Comparison of ENCODE assay signal across 7 mouse cellular contexts in the genomic region with DNA sequence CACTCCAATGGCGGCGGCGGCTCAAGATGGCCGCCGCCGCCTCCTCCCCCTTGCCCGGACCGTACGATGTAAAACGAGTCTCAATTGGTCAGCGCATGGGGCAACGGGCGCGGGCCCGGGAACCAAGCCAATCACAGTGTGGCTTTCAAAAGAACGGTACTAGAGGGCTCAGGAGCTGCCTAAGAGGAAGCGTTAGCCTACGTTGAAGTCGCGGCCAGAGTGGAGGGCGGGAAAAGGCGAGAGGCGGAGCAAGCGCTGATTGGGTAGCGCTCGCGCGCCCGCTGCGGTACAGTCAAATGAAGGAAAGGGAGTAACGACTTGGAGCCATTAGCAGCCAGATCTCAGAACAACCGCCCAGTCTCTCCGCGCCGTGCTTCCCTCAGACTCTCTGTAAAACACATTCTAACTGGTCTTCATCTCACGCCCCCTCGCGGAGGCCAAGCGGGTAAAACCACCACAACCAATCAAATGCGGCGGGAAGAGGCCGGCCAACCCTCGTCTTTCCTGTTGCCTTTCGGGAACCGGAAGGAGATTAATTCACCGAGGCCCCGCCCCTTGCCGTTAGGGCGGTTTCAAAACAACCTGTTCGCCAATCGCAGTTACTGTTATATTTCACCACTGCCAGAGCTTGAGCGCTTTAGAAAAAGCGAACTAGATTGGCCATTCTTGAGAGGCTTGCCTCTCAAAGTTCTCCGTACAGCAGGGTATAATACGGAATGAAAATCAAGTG. TPM values are rescaled to one million over a fixed set of nuclear protein-coding genes. Genes with fewer than 3 reads are reported as not detected.
DNase-seq lines count a peak whose midpoint lies in the region; ATAC-seq lines count a peak whose summit lies in the region.

A gene (minus strand): TSS at position 20 of the 730 bp plus-strand sequence.

- under 1% methylated on average over 55 of the region's 55 CpGs for WGBS in intestine, embryonic 16.5 days
- under 1% methylated on average over 51 of the region's 55 CpGs for WGBS in midbrain, embryonic 11.5 days

- peak; percentile 99 for DNase-seq in adrenal gland, adult 8-10 months
- peak; percentile 99 for DNase-seq in embryo, embryonic 9.5 days (ENCODE audit: extremely low spot score)
- DNase-seq in gastrocnemius, postnatal 4 days (ENCODE audit: low spot score in 2 of 2): peak; percentile 95 to 99
- DNase-seq in left cerebral cortex, postnatal 36 days (ENCODE audit: low spot score in 2 of 2): peak; percentile 100
- peak; percentile 100 for DNase-seq in midbrain, embryonic 11.5 days (ENCODE audit: low spot score, missing footprints)
- DNase-seq in skeletal muscle tissue, adult 2 months (ENCODE audit: low read depth, low spot score): peak; percentile 99

- H3K27me3 ChIP-seq in intestine, embryonic 16.5 days (replicated peaks; ENCODE audit: control insufficient read depth, insufficient read depth, low read length): no peaks in the 10 kb centered on the region
- H3K27me3 ChIP-seq in midbrain, embryonic 11.5 days (ENCODE audit: control insufficient read depth, insufficient read depth, low read length): no peaks in the 10 kb centered on the region

- H3K4me2 ChIP-seq in intestine, embryonic 16.5 days (ENCODE audit: low read depth, low read length): peak within 1 kb of the TSS; percentile 93
- H3K4me2 ChIP-seq in midbrain, embryonic 11.5 days: peak within 1 kb of the TSS; percentile 95

- intact Hi-C loops in left cerebral cortex, postnatal 36 days (cut with DNase I): loop anchor here (5.0 kb wide), 1 partner anchor 92 kb away; no protein-coding TSS in a partner anchor

- no peaks in the 10 kb centered on the region for H3K9me3 ChIP-seq in intestine, embryonic 16.5 days (ENCODE audit: control insufficient read depth, low read length)
- H3K9me3 ChIP-seq in midbrain, embryonic 11.5 days (ENCODE audit: control insufficient read depth, low read length): no peaks in the 10 kb centered on the region

- peak within 1 kb of the TSS; percentile 95 for H3K4me3 ChIP-seq in intestine, embryonic 16.5 days (ENCODE audit: low read length)
- peak within 1 kb of the TSS; percentile 98 for H3K4me3 ChIP-seq in midbrain, embryonic 11.5 days (ENCODE audit: low read depth, low read length)

- peak; percentile 94 for ATAC-seq in intestine, embryonic 16.5 days
- peak; percentile 93 for ATAC-seq in midbrain, embryonic 11.5 days (ENCODE audit: low FRiP score)

- H3K4me1 ChIP-seq in intestine, embryonic 16.5 days (ENCODE audit: control insufficient read depth, insufficient read depth, low read length): peaks cover 11% of the 10 kb centered on the region
- peaks cover 12% of the 10 kb centered on the region for H3K4me1 ChIP-seq in midbrain, embryonic 11.5 days (ENCODE audit: control insufficient read depth, insufficient read depth, low read length)

- H3K9ac ChIP-seq in intestine, embryonic 16.5 days (ENCODE audit: low read depth, low read length): peak within 1 kb of the TSS; percentile 99
- H3K9ac ChIP-seq in midbrain, embryonic 11.5 days (ENCODE audit: low read length): peak within 1 kb of the TSS; percentile 99

- H3K36me3 ChIP-seq in intestine, embryonic 16.5 days (ENCODE audit: control insufficient read depth, insufficient read depth, low read length): no peaks in the 10 kb centered on the region
- H3K36me3 ChIP-seq in midbrain, embryonic 11.5 days (ENCODE audit: control insufficient read depth, insufficient read depth, low read length): peaks cover 3% of the 10 kb centered on the region; the same call in 1 of the 2 replicates

- H3K27ac ChIP-seq in intestine, embryonic 16.5 days (ENCODE audit: low read length): peak within 1 kb of the TSS; percentile 98
- peak within 1 kb of the TSS; percentile 88 for H3K27ac ChIP-seq in midbrain, embryonic 11.5 days (ENCODE audit: low read depth, low read length)

RNA-seq across cellular contexts. Expression of the gene that starts here (rescaled TPM):
- 100 to 1,000 TPM in 3 of 4 experiments, 10 to 100 TPM in 1; 97.0 to 132 (median 119) TPM for total RNA-seq in adrenal gland, adult 8-10 months (2022)
- total RNA-seq in gastrocnemius, postnatal 4 days (2021): 100 to 1,000 TPM; 131 to 132 TPM
- polyA plus RNA-seq in intestine, embryonic 16.5 days (2015; fragmentation: Nextera tagmentation; extraction: Ambion mirVana): 33.9 and 35.7 TPM in 2 replicates
- 100 to 1,000 TPM; 103 to 107 TPM for total RNA-seq in left cerebral cortex, postnatal 36 days (2021)
- 69.2 and 74.2 TPM in 2 replicates for polyA plus RNA-seq in midbrain, embryonic 11.5 days (2014; fragmentation: Nextera tagmentation; extraction: Ambion mirVana)

Comparison
In these comparisons a context has a peak if more than half of its experiments do, and no peak if none do; other contexts are left out.
1. Peak in every context shown above with its lines: DNase-seq, ATAC-seq, H3K4me3 ChIP-seq and H3K27ac ChIP-seq.